Mouse (Mus musculus): ENCODE measurements around the gene Exph5. TPM values are rescaled to one million over a fixed set of nuclear protein-coding genes. Genes with fewer than 3 reads are reported as not detected.

Exph5 gene
- total RNA-seq, 2 experiments from 2014 or later, result 1.7 to 2.1 TPM

DNA sequence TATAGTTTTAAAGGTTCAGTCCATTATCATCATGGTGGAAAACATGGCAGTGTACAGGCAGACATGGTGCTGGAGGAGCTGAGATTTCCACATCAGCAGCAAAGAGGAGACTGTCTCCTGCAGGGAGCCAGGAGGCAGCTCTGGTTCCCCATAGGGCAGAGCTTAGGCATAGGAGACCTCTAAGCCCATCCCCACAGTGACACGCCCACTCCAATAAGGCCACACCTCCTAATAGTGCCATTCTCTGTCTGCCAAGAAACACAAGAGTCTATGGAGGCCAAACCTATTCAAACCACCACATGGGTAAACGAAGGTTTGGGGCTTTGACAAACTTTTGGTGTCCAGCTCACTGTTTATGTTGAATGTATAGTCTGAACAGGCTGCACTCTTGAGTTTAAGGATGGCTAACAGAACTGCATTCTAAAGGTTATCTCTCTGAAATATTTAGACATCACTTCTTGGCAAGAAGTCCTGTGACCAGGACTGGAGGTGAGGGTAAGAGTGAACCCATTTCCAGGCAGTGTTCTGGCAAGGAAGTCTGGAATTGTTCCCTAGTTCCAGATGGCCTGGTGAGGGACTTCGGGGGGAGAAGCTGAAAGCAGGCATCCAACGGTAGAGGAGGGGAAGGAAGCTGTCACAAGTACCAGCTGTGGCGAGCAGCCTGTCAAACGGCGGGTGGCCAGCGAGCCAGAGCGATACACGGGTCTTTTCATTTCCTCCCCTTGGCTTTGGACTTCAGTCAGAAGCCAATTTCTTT is 19.6 kb downstream of the Exph5 start:
- DNase-seq (ENCODE audit: low spot score in 2 of 2), result peak; percentile 25 to 35

DNA sequence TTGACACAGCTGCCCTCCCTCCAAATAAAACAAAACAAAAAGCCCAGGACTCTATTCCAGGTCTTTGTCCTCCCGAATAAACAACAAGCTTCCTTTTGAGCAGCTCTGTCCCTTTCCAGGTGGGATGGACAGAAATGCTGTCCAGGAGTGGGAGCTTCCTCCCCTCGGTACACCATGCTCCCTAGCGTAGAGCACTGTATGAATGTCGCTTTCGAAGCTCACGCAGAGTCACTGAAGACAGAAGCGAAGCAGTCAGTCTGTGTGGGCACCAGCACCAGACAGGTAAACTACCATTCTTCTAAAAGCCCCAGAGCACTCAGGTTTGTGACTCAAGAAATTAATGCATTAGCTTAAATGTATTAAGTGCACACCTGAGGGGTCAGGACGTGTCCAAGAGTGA is 20.2 kb downstream of the Exph5 start:
- no peak for DNase-seq (ENCODE audit: low spot score in 2 of 2)

DNA sequence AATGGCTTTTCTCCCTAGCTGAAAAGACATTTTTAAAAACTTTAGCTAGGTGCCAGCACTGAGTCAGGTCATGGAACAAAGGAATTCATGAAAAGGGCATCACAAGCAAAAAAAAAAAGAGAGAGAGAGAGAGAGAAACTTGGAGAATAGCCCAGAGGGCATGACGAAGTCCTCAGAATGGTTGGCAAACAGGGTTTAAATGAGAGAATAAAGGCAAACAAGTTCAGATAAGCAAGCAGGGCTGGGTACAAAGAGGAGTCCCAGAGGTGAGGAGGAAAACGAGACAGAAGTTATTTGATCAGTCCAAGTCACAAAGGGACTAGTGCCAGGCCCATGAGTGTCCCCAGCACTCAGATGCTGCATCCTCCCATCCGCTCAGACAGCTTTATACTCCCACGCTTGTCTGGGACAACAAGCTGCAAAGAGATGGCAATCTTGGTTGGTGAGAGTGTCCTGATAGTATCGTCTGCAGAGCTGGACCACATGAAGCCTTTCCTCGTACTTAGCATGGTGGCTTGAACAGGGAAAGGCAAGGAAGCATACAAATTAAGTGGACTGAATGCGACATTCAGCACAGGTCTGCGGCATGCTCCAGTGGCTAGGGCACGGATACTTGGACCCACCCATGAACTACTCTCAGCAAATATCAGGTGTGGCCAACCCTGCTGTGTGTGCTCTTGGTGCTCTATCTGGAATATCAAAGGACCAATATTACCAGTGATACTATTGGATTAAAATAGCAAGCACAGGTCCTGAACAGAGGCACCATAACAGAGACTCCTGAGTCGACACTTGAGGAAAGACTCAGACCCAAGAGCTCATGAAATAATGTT is 22.2 kb downstream of the Exph5 start:
- DNase-seq (ENCODE audit: low spot score in 2 of 2), result peak in 1 of 2 experiments; percentile 6

DNA sequence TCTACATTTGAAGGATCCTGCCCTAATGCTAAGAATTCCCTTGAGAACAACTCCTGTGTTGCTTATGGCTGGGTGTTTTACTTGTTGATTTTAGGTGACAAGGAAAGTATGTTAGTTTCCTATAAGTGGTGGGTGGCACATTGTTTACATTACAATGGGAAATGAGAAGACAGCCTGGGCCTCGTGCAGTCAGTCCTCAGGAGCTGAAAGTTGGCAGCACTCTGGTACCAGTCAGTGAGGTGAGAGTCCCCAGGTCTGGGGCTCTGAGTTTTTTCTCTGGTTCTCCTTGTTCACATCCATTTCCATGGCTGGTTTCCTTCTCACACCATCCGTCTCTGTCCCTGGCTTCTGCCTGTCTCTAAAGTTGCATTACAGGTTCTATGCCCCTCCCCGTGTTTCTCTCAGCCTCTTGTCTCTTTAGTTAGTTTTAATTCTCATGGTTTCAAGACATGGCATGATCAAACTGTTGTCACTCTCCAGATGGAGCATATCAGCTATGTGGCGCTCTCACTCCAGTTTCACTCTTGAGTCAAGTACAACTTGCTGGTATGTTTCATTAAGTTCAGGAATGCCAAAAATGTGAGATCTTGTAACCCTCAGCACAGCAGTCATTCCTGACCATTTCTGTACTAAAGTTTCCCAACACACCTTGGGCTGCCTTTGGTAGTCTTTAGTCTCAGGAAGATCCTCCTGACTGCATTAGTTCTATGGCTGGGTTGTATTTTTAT is 24.1 kb downstream of the Exph5 start:
- DNase-seq (ENCODE audit: low spot score in 2 of 2), result no peak

DNA sequence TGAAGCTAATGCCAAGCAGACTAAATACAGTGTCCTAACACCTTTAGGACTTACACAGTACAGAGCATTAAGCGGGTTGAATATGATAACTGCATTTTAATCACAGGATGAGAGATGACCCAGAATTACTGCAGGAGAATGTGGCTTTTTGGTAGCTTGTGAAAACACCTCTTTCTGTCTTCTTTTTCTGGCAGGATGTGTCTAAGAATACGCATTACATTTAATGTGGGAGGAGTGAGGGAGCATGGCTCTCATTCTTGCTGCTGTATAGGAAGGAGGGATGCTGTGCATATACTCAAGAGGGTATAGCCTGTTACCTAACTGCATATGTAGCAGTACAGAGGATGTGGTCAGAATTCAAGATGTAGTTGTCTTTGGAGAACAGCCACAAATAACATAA is 26.7 kb downstream of the Exph5 start:
- no peak for DNase-seq (ENCODE audit: low spot score in 2 of 2)

DNA sequence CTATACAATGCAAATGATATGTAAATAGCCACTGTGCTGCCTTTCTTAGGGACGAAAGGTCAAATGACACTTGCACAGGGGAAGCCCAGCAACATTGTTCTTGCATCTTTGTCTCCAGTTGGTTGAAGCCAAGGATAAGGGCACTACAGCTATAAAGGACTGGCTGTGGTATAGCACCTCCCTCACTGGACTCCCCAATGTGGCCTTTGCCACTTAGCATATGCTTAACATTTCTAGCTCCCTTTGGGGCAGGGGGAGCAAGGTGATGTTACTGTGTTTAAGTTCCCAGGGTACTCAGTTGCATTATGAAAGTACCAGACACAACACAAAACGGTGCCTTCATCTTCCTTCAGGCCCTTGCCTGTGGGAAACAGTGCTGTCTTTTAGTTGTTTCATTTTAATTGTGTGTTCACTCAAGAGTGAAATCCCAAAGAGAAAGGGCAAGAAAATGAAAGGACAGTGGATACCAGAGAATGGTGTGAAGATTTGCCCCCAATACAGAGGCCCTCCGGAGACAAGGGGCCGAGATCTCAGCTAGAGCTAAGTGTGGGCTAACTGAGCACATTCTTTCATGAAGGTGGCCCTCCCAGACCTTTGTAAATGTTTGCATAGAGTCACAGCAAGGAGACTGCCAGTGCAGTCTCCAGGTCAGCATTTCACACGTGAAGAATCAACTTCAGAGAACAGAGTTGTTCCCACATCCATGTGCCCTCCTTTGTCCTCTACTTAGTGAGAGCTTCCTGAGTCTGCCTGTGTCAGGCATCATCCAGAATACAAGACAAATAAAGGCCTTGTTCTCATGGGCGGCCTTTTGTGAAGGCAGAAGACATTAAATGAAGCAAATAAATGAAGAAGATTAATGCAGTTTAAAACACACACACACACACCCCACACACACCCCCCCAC is 28.1 kb downstream of the Exph5 start:
- DNase-seq (ENCODE audit: low spot score in 2 of 2), result no peak

DNA sequence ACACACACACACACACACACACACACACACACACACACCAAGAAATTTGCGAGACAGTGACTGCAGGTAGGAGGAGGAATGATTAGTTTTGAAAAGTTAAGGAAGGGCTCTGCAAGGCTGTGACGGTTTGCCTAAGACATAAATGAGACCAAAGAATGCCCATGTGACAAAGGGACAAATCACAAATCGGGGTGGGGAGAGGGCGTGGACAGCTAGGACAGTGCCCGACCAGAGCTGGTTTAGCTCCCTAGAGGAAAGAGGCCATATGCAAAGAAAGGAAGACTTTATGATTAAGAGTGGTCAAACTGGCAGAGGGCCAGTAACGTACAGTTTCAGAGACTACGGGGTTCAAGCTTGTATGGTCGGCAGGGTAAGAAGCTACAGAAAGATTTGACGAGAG is 28.8 kb downstream of the Exph5 start:
- no peak for DNase-seq (ENCODE audit: low spot score in 2 of 2)

DNA sequence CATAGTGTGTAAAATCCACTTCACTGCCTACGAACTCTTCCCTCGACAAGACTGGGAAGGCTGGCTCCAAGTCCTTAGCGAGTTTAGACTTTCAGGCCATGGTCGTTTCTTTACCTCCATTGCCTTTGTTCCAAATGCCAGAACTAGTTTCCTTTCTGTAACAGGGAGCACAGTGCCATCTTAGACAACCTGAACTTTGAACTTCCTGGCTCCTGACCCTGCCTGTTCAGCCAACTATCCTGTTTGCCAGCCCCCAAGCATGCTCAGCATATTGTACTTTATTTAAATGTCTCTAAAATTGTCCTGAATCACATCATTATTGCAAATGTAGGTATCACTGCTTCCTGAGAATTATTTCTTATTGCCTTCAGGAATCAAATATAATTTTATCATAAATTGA is 32.0 kb downstream of the Exph5 start:
- no peak for DNase-seq (ENCODE audit: low spot score in 2 of 2)

DNA sequence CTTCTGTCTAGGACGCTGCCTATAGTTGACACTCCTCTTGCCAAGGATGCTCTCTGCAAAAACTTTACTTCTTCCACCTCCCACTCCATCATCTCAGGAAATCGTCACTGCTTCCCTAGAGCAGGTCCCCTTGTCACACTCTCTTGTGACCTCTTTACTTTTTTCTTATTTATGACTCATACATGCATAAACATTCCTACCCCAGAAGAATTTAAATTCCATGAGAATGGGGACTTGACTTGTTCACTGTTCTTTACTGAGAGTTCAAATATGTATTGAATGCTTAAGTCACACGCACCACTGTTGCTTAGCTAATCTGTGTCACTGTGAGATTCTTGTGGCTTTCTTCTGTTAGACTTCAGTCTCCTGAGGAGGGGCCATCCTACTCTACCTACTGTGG is 33.7 kb downstream of the Exph5 start:
- DNase-seq (ENCODE audit: low spot score in 2 of 2), result no peak

DNA sequence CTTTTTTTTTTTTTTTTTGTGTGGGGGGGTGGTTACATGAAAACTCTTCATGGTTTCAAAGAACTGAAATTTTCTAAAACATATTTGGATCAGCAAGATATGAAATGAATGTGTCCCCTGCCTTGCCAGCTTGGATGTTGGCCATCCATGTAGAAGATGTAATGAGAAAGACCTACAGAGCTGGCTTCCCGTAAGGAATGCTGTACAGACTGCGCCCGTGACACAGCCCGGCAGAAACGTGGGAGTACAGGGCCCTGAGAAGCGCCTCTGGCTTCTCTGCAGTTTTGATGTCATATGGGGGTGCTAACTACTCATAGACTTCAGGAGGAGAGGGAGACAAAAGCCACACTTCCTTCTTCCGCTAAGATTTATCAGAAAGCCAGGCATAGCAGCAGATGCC is 38.1 kb downstream of the Exph5 start:
- no peak for DNase-seq (ENCODE audit: low spot score in 2 of 2)

DNA sequence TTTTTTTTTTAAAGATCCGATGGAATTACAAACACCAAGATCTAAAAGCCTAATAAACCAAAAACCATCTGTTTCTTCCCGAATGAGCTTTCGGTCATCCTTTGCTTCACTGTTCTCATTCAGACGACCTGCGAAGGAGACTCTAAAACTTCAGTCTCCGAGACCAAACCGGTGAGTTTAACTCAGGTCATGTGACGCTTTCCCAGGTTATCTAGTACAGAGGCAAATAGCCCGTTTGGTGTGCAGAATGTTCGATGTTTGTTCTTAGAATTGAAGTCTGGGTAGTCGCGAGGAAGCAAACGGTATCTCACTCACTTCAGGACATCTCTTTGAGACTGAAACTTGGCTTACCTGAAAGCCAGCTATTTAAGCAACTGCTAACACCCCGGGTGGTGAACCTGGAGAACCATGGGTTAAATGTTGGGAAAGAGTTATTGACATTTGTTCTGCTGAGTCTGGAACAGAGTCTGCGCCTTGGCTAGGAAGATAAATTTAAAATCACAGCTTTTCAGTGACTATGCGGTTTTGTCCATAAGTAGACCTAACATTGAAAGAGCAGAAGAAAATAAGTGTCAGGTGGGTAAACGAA is 39.0 kb downstream of the Exph5 start:
- DNase-seq (ENCODE audit: low spot score in 2 of 2), result no peak

DNA sequence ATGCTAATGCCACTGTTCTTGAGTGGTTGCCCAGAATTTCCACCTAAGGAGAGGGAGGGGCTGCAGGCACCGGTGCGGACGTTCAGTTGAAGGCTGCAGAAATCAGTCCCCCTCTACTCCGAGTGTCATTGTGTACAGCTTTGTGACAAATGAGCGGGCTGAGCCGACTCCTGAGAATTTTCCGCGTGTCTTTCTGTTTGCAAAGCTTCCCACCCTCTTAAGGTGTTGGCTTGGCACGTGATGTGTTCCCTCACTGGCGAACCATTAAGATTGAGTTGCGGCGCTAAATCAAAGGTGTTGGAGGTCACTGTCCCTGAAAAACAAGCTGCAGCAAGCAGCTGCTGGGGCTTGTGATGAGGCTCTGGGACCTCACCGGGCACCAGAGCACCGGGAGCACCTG is 39.5 kb downstream of the Exph5 start:
- DNase-seq (ENCODE audit: low spot score in 2 of 2), result peak in 1 of 2 experiments; percentile 7

DNA sequence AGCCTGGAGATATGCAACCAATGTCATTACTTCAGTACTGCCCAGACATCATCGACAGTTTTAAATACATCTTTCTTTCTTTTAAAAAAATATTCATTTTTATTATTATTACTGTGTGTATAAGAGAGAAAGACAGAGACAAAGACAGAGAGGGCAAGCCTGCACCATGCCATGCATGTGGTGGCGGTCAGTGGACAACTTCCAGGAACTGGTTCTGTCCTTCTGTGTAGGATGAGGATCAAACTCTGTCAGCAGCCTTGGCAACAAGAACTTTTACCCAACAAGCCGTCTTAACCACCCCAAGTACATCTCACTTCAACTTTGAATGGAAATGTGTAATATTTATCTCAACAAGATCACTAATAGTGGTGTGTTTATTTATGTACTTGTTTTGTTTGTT is 40.5 kb downstream of the Exph5 start:
- DNase-seq (ENCODE audit: low spot score in 2 of 2), result no peak

DNA sequence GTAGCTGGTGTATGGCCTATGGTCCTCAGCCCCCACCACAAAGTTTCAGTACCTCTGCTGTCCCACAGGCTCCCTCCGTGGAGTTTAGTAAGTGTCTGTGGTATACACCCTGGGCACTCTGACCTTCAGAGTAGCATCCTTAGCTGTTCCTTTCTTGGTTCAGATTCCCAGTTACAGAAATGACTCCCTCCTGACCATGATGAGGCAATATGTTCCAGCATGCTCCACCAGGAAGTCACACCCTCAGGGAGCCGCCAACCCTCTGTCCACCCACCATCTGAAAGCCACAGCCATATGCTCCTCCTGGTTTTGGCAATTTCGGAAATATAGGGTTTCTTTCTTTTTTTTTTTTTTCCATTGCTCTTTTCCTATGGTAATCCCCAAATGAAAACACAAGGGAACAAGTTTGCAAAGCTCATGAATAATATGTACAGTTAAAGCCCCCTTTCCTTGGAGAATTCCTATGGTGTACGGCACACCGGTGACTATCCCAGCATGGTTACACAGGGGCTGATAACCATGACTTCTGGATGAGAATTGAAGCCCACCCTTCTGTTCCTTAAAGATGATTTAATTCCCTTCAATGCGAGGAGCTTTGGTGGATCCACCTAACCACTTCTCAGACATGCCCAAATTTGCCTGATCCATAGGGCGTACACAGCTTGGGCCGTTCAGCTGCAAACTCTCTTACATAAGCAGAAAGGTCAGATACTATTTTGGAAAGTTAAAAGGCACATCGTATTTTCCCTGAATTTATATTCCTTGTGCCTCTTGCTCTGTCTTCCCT is 43.4 kb downstream of the Exph5 start:
- DNase-seq (ENCODE audit: low spot score in 2 of 2), result no peak

DNA sequence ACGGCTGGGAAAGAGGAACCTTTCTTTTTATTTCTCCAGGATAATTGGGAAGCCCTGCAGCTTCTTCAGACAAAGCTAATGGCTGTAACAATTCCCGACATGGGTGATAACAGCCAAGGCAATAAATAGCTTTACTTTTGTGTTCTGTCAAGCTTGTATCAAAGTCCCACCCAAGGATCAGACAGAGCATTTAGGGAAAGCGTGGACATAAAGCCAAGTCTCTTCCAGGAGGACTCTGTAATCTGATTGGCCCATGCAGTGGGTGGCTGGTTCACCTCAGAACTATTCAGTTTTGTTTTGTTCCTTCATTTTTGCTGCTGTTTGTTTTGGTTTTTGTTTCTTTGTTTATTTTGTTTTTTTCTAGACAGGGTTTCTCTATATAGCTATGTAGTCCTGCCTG is 44.3 kb downstream of the Exph5 start:
- no peak for DNase-seq (ENCODE audit: low spot score in 2 of 2)

DNA sequence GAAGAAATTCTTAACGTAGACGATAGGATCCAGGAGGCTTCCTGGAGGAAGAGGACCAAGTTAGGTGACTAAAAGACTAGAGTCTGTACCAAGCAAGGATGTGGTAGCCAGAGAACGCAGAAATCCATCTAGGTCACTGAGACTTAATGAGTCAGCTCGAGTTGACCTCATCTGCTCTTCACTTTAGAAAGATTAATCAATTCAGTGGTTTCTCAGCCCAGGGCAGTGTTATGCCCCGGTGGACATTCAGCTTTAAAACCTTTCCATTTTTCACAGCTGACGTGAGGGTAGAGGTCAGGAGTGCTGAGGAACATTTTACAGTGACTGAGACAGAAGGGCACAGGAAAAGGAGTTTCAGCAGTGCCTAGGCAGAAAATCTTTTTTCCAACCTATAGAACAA is 44.9 kb downstream of the Exph5 start:
- no peak for DNase-seq (ENCODE audit: low spot score in 2 of 2)

DNA sequence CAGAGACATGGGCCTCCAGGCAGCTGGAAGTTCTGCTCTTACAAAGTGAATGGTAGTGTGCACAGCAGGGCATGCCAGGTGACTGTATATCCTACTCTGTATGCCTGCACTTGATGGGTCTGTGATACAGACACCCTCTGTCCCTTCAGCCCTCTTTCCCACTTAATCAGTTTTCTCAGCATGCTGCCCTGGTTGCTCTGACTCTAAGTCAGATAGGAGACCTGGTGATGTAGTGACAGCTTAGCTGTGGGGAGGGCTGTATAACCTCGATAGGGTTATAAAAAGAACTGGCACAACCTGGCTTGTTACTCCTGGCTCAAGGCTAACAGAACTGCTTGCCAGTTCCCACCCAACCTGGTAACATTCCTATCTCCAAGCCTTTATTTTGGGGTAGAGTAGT is 47.7 kb downstream of the Exph5 start:
- DNase-seq (ENCODE audit: low spot score in 2 of 2), result no peak

DNA sequence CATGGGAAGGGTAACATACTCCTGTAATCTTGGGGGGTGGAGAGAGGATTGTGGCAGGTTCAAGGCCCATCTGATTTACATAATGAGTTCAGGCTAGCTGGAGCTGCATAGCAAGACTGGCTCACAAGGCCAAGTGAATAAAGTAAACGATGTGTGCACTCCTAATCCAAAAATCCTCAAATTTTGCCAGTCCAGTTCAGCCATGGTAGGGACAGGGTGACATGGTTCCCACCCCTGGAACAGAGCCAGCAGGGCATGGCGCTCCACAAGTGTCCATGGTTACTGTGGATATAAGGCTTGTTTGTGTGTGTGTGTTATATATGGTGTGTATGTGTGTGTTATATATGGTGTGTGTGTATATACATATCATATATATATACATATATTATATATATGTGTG is 48.9 kb downstream of the Exph5 start:
- DNase-seq (ENCODE audit: low spot score in 2 of 2), result no peak

DNA sequence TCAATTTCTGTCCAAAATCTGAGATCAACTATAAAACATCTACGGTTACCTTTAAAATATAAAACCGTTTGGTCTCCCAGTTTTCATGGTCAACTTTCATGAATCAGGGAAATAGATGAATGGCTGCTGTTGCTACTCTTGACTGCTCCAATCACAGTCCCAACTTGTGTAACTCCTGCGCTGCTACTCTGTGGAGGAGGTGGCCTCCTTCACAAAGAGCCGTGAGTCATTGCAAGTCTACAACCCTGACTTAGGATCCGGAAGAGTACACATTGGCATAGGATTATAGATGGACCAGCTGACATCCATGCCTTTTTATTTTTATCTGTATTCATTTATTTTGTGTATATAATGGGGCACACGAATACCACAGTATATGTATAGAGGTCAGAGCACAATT is 50.4 kb downstream of the Exph5 start:
- DNase-seq (ENCODE audit: low spot score in 2 of 2), result no peak

DNA sequence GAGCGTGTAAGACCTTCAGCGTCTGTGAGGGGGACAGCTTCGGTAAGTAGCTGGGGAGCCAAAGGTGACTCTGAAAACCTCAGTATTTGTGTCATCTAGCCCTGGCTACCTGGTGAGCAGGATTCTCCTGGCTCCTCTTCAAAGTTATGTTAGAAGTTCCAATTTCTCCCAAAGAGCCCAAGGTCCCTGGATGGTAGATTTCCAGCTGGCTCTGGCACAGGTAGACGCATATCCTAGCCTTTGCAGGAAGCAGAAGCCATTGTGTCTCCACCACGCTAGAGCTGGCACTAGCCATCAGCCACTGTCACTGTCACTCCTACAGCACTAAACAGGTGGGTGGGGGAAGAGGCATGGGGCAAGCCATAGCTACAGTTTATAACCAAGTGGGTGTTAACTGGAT is 51.7 kb downstream of the Exph5 start:
- DNase-seq (ENCODE audit: low spot score in 2 of 2), result no peak
